Mouse (Mus musculus) hindbrain, embryonic 13.5 days (tissue): ENCODE measurements at regions not wholly inside any gene's neighbourhood (a gene's known extent, or its start where the extent isn't known, plus 50 kb on each side); places are given as distances from the start of the nearest gene placed in this dataset.
A peak's percentile ranks its signal among the peaks of the same experiment; 100 is the strongest.

Source experiments
- ATAC-seq: fragments of 200-750 bp; cut with Nextera tagmentation; 2 replicates; pipeline ENCODE4 v1.8.0; 2017; ENCODE audit warnings: moderate TSS enrichment; ENCODE audit not compliant: low FRiP score
- H3K27ac ChIP-seq: fragments of 300-500 bp; sonication (generic); 2 replicates; pipeline ENCODE4 v1.5.1; 2015; ENCODE audit warnings: inconsistent platforms, mild to moderate bottlenecking, moderate library complexity
- H3K27me3 ChIP-seq: fragments of 300-500 bp; sonication (generic); 2 replicates; pipeline ENCODE4 v1.6.1; 2015; ENCODE audit warnings: mild to moderate bottlenecking, inconsistent platforms
- H3K36me3 ChIP-seq: fragments of 300-500 bp; sonication (generic); 2 replicates; pipeline ENCODE4 v1.6.1; 2015; ENCODE audit warnings: mild to moderate bottlenecking, inconsistent platforms
- H3K4me1 ChIP-seq: fragments of 300-500 bp; sonication (generic); replicated peaks from 2 replicates; pipeline ENCODE4 v1.6.1; 2015; ENCODE audit warnings: inconsistent platforms
- H3K4me2 ChIP-seq: fragments of 300-500 bp; sonication (generic); 2 replicates; pipeline ENCODE4 v1.6.1; 2015; ENCODE audit warnings: inconsistent platforms, mild to moderate bottlenecking, moderate library complexity
- H3K4me3 ChIP-seq: fragments of 300-500 bp; sonication (generic); 2 replicates; pipeline ENCODE4 v1.5.1; 2015; ENCODE audit warnings: mild to moderate bottlenecking, inconsistent platforms
- H3K9ac ChIP-seq: fragments of 300-500 bp; sonication (generic); 2 replicates; pipeline ENCODE4 v1.6.1; 2015; ENCODE audit warnings: mild to moderate bottlenecking, inconsistent platforms
- H3K9me3 ChIP-seq: fragments of 300-500 bp; sonication (generic); 2 replicates; pipeline ENCODE4 v1.6.1; 2016; ENCODE audit warnings: inconsistent platforms
- WGBS: fragments of 180-500 bp; shearing (Covaris S2); methylation state at CpG from one replicate; pipeline ENCODE4 v1.1.7; 2015; 5-methylcytosine and 5-hydroxymethylcytosine counted together

GRCm38 (mm10) chr15:62960623-62961022, 884.4 kb downstream of the Gsdmc2 start:
- Histone ChIP-seq H3K4me3 (no peak overlapping the region), H3K36me3 (no peaks in the 10 kb centered on the region), H3K27ac (no peak overlapping the region), H3K9ac (no peak overlapping the region), H3K9me3 (no peaks in the 10 kb centered on the region), H3K4me2 (no peak overlapping the region), H3K27me3 (no peaks in the 10 kb centered on the region), H3K4me1 (no peaks in the 10 kb centered on the region)
- WGBS = 81% methylated on average over 1 of the region's 1 CpGs
- no peak for ATAC-seq

GRCm38 (mm10) chr15:62958506-62959330, 886.3 kb downstream of the Gsdmc2 start:
- no peak for ATAC-seq
- Histone ChIP-seq H3K4me2 (no peak overlapping the region), H3K9me3 (no peaks in the 10 kb centered on the region), H3K27me3 (no peaks in the 10 kb centered on the region), H3K4me1 (no peaks in the 10 kb centered on the region), H3K27ac (no peak overlapping the region), H3K36me3 (no peaks in the 10 kb centered on the region), H3K9ac (no peak overlapping the region), H3K4me3 (no peak overlapping the region)
- 84% methylated on average over 2 of the region's 2 CpGs for WGBS

GRCm38 (mm10) chr15:62954889-62955288, 890.1 kb downstream of the Gsdmc2 start:
- no peaks in the 10 kb centered on the region for H3K27me3 ChIP-seq
- H3K4me2 ChIP-seq = no peak overlapping the region
- no peak overlapping the region for H3K27ac ChIP-seq
- WGBS = 100% methylated on average over 1 of the region's 1 CpGs
- H3K4me3 ChIP-seq = no peak overlapping the region
- H3K9ac ChIP-seq = no peak overlapping the region
- no peaks in the 10 kb centered on the region for H3K9me3 ChIP-seq
- no peak for ATAC-seq
- H3K4me1 ChIP-seq = no peaks in the 10 kb centered on the region
- no peaks in the 10 kb centered on the region for H3K36me3 ChIP-seq

GRCm38 (mm10) chr15:62954322-62954820, 890.6 kb downstream of the Gsdmc2 start:
- Histone ChIP-seq H3K4me1 (no peaks in the 10 kb centered on the region), H3K36me3 (no peaks in the 10 kb centered on the region), H3K4me3 (no peak overlapping the region), H3K27me3 (no peaks in the 10 kb centered on the region), H3K27ac (no peak overlapping the region), H3K4me2 (no peak overlapping the region), H3K9ac (no peak overlapping the region), H3K9me3 (no peaks in the 10 kb centered on the region)
- no peak for ATAC-seq
- WGBS = 76% methylated on average over 9 of the region's 9 CpGs

- H3K27ac ChIP-seq = 0 out of 2 replicates have a peak overlapping the region, but pooled peaks have one; percentile 23
Observed at GRCm38 (mm10) chr15:62953215-62953941, 891.6 kb downstream of the Gsdmc2 start.

GRCm38 (mm10) chr15:62952487-62953214, 892.3 kb downstream of the Gsdmc2 start:
- Histone ChIP-seq H3K4me1 (no peaks in the 10 kb centered on the region), H3K36me3 (no peaks in the 10 kb centered on the region), H3K9me3 (no peaks in the 10 kb centered on the region), H3K4me2 (no peak overlapping the region), H3K4me3 (no peak overlapping the region), H3K27ac (0 out of 2 replicates have a peak overlapping the region, but pooled peaks have one; percentile 23), H3K27me3 (no peaks in the 10 kb centered on the region), H3K9ac (no peak overlapping the region)
- 72% methylated on average over 5 of the region's 5 CpGs for WGBS
- ATAC-seq = no peak

More at GRCm38 (mm10) chr15:62953215-62953941, 891.6 kb downstream of the Gsdmc2 start:
- Histone ChIP-seq H3K9ac (no peak overlapping the region), H3K4me1 (no peaks in the 10 kb centered on the region), H3K9me3 (no peaks in the 10 kb centered on the region), H3K27me3 (no peaks in the 10 kb centered on the region), H3K36me3 (no peaks in the 10 kb centered on the region), H3K4me3 (no peak overlapping the region), H3K4me2 (no peak overlapping the region)
- WGBS = 74% methylated on average over 6 of the region's 6 CpGs
- ATAC-seq = no peak

- no peak overlapping the region for H3K4me2 ChIP-seq
- ATAC-seq = no peak
- 90% methylated on average over 2 of the region's 2 CpGs for WGBS
Observed at GRCm38 (mm10) chr15:62939416-62939815, 905.6 kb downstream of the Gsdmc2 start.

GRCm38 (mm10) chr15:62937756-62938155, 907.2 kb downstream of the Gsdmc2 start:
- Histone ChIP-seq H3K9me3 (no peaks in the 10 kb centered on the region), H3K4me3 (no peak overlapping the region), H3K4me1 (0 out of 2 replicates have a peak, but pooled peaks cover 3% of the 10 kb centered on the region), H3K27ac (no peak overlapping the region), H3K4me2 (no peak overlapping the region), H3K36me3 (no peaks in the 10 kb centered on the region), H3K9ac (no peak overlapping the region), H3K27me3 (no peaks in the 10 kb centered on the region)
- 85% methylated on average over 4 of the region's 4 CpGs for WGBS
- no peak for ATAC-seq

More at GRCm38 (mm10) chr15:62939416-62939815, 905.6 kb downstream of the Gsdmc2 start:
- no peaks in the 10 kb centered on the region for H3K27me3 ChIP-seq
- no peaks in the 10 kb centered on the region for H3K36me3 ChIP-seq
- H3K9ac ChIP-seq = no peak overlapping the region
- no peaks in the 10 kb centered on the region for H3K9me3 ChIP-seq
- H3K4me3 ChIP-seq = no peak overlapping the region
- 0 out of 2 replicates have a peak, but pooled peaks cover 2% of the 10 kb centered on the region for H3K4me1 ChIP-seq
- H3K27ac ChIP-seq = no peak overlapping the region

- H3K4me3 ChIP-seq = no peak overlapping the region
Observed at GRCm38 (mm10) chr15:62934522-62935189, 910.3 kb downstream of the Gsdmc2 start.

GRCm38 (mm10) chr15:62920520-62920919, 924.5 kb downstream of the Gsdmc2 start:
- H3K36me3 ChIP-seq = no peaks in the 10 kb centered on the region
- 89% methylated on average over 2 of the region's 2 CpGs for whole genome bisulfite sequencing
- H3K4me2 ChIP-seq = no peak overlapping the region
- H3K4me1 ChIP-seq = no peaks in the 10 kb centered on the region
- ATAC-seq = no peak
- H3K27me3 ChIP-seq = no peaks in the 10 kb centered on the region
- H3K27ac ChIP-seq = no peak overlapping the region
- no peaks in the 10 kb centered on the region for H3K9me3 ChIP-seq
- H3K9ac ChIP-seq = no peak overlapping the region
- H3K4me3 ChIP-seq = no peak overlapping the region

More at GRCm38 (mm10) chr15:62934522-62935189, 910.3 kb downstream of the Gsdmc2 start:
- Histone ChIP-seq H3K9ac (no peak overlapping the region), H3K27me3 (no peaks in the 10 kb centered on the region), H3K36me3 (no peaks in the 10 kb centered on the region), H3K27ac (no peak overlapping the region), H3K4me1 (0 out of 2 replicates have a peak, but pooled peaks cover 3% of the 10 kb centered on the region), H3K4me2 (no peak overlapping the region), H3K9me3 (no peaks in the 10 kb centered on the region)
- no peak for ATAC-seq

- no peak overlapping the region for H3K4me3 ChIP-seq
- no peak overlapping the region for H3K9ac ChIP-seq
Observed at GRCm38 (mm10) chr15:62919264-62919663, 925.7 kb downstream of the Gsdmc2 start.

More at GRCm38 (mm10) chr15:62919264-62919663, 925.7 kb downstream of the Gsdmc2 start:
- no peaks in the 10 kb centered on the region for H3K9me3 ChIP-seq
- no peaks in the 10 kb centered on the region for H3K27me3 ChIP-seq
- no peaks in the 10 kb centered on the region for H3K4me1 ChIP-seq
- no peak overlapping the region for H3K27ac ChIP-seq
- H3K36me3 ChIP-seq = no peaks in the 10 kb centered on the region
- H3K4me2 ChIP-seq = no peak overlapping the region
- ATAC-seq = no peak
